Mouse (Mus musculus): ENCODE measurements around the gene Tnk1.

Tnk1 gene

GRCm38 (mm10) chr11:69803328-69803727 is 55.2 kb downstream of the Tnk1 start:
- no peak for DNase-seq (ENCODE audit: low spot score in 2 of 2)

GRCm38 (mm10) chr11:69802648-69803105 is 55.9 kb downstream of the Tnk1 start:
- peak; percentile 62 to 64 for DNase-seq (ENCODE audit: low spot score in 2 of 2)

- DNase-seq (ENCODE audit: low spot score in 2 of 2), result no peak
Measured at GRCm38 (mm10) chr11:69801379-69801977, 57.1 kb downstream of the Tnk1 start, which contains the start of gene Fgf11. Gene Fgf11 (minus strand): TSS chr11:69801857.
